Mouse (Mus musculus) liver, adult 2 months (tissue): Measurements from ENCODE around the gene Acad10. TPM values are rescaled to one million over a fixed set of nuclear protein-coding genes. Genes with fewer than 3 reads are reported as not detected.
A peak's percentile ranks its signal among the peaks of the same experiment; 100 is the strongest.
"Not testable (repeated sequence)": the region's sequence is repeated elsewhere in the genome, so short reads cannot be mapped to it uniquely, and the experiment has no call there.

Experiments used
- DNase-seq: peaks from one replicate; pipeline ENCODE4 v3.0.0-alpha.2; 2011; ENCODE audit warnings: low read depth, low spot score; ENCODE audit errors: extremely low read depth
- H3K27ac ChIP-seq: fragments of 200-500 bp; replicated peaks from 2 replicates; pipeline ENCODE4 v1.5.1; 2012; ENCODE audit warnings: low read depth, mild to moderate bottlenecking, control low read depth, inconsistent platforms, low read length; ENCODE audit not compliant: insufficient read depth
- H3K27me3 ChIP-seq: fragments of 200-500 bp; 2 replicates; pipeline ENCODE4 v1.6.1; 2012; ENCODE audit warnings: mild to moderate bottlenecking, moderate library complexity, low read length, inconsistent platforms; ENCODE audit not compliant: control insufficient read depth, insufficient read depth
- H3K36me3 ChIP-seq: fragments of 200-500 bp; 2 replicates; pipeline ENCODE4 v1.6.1; 2012; ENCODE audit warnings: low read length, inconsistent platforms; ENCODE audit not compliant: control insufficient read depth, insufficient read depth
- H3K4me1 ChIP-seq: fragments of 200-500 bp; 2 replicates; pipeline ENCODE4 v1.6.1; 2011; ENCODE audit warnings: low read length; ENCODE audit not compliant: control insufficient read depth, insufficient read depth
- H3K4me3 ChIP-seq: fragments of 200-500 bp; 2 replicates; pipeline ENCODE4 v1.5.1; 2011; ENCODE audit warnings: low read depth, mild to moderate bottlenecking, control low read depth, low read length, moderate library complexity; ENCODE audit not compliant: insufficient read depth
- H3K79me2 ChIP-seq: fragments of 200-500 bp; 2 replicates; pipeline ENCODE4 v1.6.1; 2012; ENCODE audit warnings: inconsistent platforms, mild to moderate bottlenecking, low read length, moderate library complexity; ENCODE audit not compliant: control insufficient read depth, insufficient read depth
- H3K9ac ChIP-seq: fragments of 200-500 bp; 2 replicates; pipeline ENCODE4 v1.6.1; 2012; ENCODE audit warnings: low read depth, mild to moderate bottlenecking, control low read depth, inconsistent platforms, low read length
- CTCF ChIP-seq: fragments of 200-500 bp; IDR thresholded peaks from 2 replicates; pipeline ENCODE4 v1.5.1; 2011; ENCODE audit warnings: low read depth, low read length, control low read depth
- POLR2A ChIP-seq: fragments of 200-500 bp; IDR thresholded peaks from 2 replicates; pipeline ENCODE4 v1.6.1; 2011; ENCODE audit warnings: low read length, control low read depth; ENCODE audit not compliant: insufficient read depth; ENCODE audit errors: extremely low read depth
- WGBS: fragments of 180-500 bp; shearing (Covaris S2); methylation state at CpG from one replicate; pipeline ENCODE4 v1.1.7; 2018; 5-methylcytosine and 5-hydroxymethylcytosine counted together
- polyA plus RNA-seq: library from polyadenylated mRNA; depleted of rRNA; stranded (reverse); fragments of >200 nt; gene quantifications from 2 replicates; pipeline ENCODE4 v1.2.3, GENCODE M21; 2012
- total RNA-seq: library from RNA; depleted of rRNA; stranded (reverse); fragments of >200 nt; gene quantifications from 2 replicates; pipeline ENCODE4 v1.2.3, GENCODE M21; 2014

Acad10 gene
- total and polyA plus RNA-seq, 2 experiments, result 19.6 to 27.7 TPM

- H3K27me3 ChIP-seq, H3K9ac ChIP-seq, H3K4me1 ChIP-seq, DNase-seq, H3K4me3 ChIP-seq, H3K27ac ChIP-seq, H3K79me2 ChIP-seq, H3K36me3 ChIP-seq: not testable (repeated sequence)
- WGBS, result 92% methylated on average over 8 of the region's 8 CpGs
- TF ChIP-seq CTCF, result 0 out of 2 replicates have a peak, but pooled peaks have one; percentile 5
These were observed 50.7 kb downstream of the Acad10 start for GRCm38 (mm10) chr5:121609556-121610135.

- H3K27ac ChIP-seq, result no peak overlapping the region
- H3K27me3 ChIP-seq, result no peaks in the 10 kb centered on the region
- no peaks in the 10 kb centered on the region for H3K36me3 ChIP-seq
- peak; percentile 47 for DNase-seq
- no peak overlapping the region for H3K4me3 ChIP-seq
- no peaks in the 10 kb centered on the region for H3K79me2 ChIP-seq
- H3K9ac ChIP-seq, result no peak overlapping the region
- WGBS, result 0% methylated on average over 2 of the region's 2 CpGs
- TF ChIP-seq POLR2A (no peak), CTCF (peak; percentile 81)
- no peaks in the 10 kb centered on the region for H3K4me1 ChIP-seq
These were observed 54.2 kb downstream of the Acad10 start for GRCm38 (mm10) chr5:121606151-121606550.

- WGBS, result 63% methylated on average over 1 of the region's 1 CpGs
- H3K27ac ChIP-seq, H3K27me3 ChIP-seq, H3K9ac ChIP-seq, H3K4me3 ChIP-seq, H3K79me2 ChIP-seq, H3K4me1 ChIP-seq, DNase-seq, H3K36me3 ChIP-seq: not testable (repeated sequence)
These were observed 56.5 kb downstream of the Acad10 start for GRCm38 (mm10) chr5:121603815-121604214.

- Histone ChIP-seq H3K4me1 (peaks cover 3% of the 10 kb centered on the region; the same call in 1 of the 2 replicates), H3K27me3 (no peaks in the 10 kb centered on the region), H3K9ac (peak overlapping the region; percentile 37; the same call in 1 of the 2 replicates), H3K27ac (no peak overlapping the region; the same call in 1 of the 2 replicates), H3K4me3 (no peak overlapping the region), H3K79me2 (no peaks in the 10 kb centered on the region), H3K36me3 (no peaks in the 10 kb centered on the region)
- peak; percentile 99 for TF ChIP-seq CTCF
- no peak for TF ChIP-seq POLR2A
- 37% methylated on average over 9 of the region's 9 CpGs for WGBS
- DNase-seq, result peak; percentile 77
These were observed 58.6 kb downstream of the Acad10 start for GRCm38 (mm10) chr5:121601547-121602299.

- Histone ChIP-seq H3K27me3 (no peaks in the 10 kb centered on the region), H3K4me3 (no peak overlapping the region), H3K79me2 (no peaks in the 10 kb centered on the region), H3K36me3 (no peaks in the 10 kb centered on the region), H3K4me1 (peaks cover 5% of the 10 kb centered on the region; the same call in 1 of the 2 replicates), H3K9ac (no peak overlapping the region), H3K27ac (no peak overlapping the region)
- DNase-seq, result no peak
- WGBS, result 93% methylated on average over 13 of the region's 13 CpGs
- TF ChIP-seq CTCF (no peak), POLR2A (no peak)
These were observed 61.3 kb downstream of the Acad10 start for GRCm38 (mm10) chr5:121598871-121599610.

- Histone ChIP-seq H3K4me3 (no peak overlapping the region), H3K79me2 (peaks cover 2% of the 10 kb centered on the region; the same call in 1 of the 2 replicates), H3K36me3 (no peaks in the 10 kb centered on the region), H3K4me1 (peaks cover 6% of the 10 kb centered on the region; the same call in 1 of the 2 replicates), H3K27ac (peak overlapping the region; percentile 60), H3K9ac (no peak overlapping the region), H3K27me3 (no peaks in the 10 kb centered on the region)
- DNase-seq, result no peak
- no peak for TF ChIP-seq POLR2A
- 88% methylated on average over 7 of the region's 7 CpGs for WGBS
These were observed 62.2 kb downstream of the Acad10 start for GRCm38 (mm10) chr5:121597991-121598537.
